Mouse (Mus musculus) stomach, postnatal 0 days (tissue): Measurements from ENCODE around the gene 2810408A11Rik.

Experiments
- CTCF ChIP-seq: IDR thresholded peaks from 2 replicates; pipeline ENCODE4 v1.5.1; 2016; ENCODE audit warnings: antibody characterized with exemption, low read depth, mild to moderate bottlenecking, moderate library complexity
- EP300 ChIP-seq: optimal IDR thresholded peaks from 2 replicates; pipeline ENCODE3; 2016; ENCODE audit warnings: antibody characterized with exemption

DNA sequence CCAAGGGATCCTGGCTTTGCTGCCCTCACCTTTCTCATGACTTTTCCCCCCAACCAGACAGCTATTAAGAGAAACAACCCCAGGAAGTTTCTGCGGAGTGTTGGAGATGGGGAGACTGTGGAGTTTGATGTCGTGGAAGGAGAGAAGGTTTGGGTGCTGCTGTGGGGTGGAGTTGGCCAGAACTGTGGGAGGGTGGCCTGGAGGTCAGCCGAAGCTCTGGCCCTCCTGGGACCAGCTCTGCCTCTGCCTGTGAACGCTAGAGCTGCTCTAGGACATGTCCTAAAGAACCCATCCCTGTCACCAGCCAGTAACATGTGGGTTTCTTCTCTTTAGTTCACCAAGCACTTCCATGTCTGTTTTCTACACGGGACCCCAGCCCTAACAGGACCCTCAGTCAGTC is 38.4 kb upstream of the 2810408A11Rik start:
- TF ChIP-seq CTCF (no peak), EP300 (no peak)
